Mouse (Mus musculus): ENCODE results near the gene P2rx5.
A peak's percentile ranks its signal among the peaks of the same experiment; 100 is the strongest.

The P2rx5 gene

GRCm38 (mm10) chr11:73176608-73177508 lies 16.6 kb downstream of the P2rx5 start, which contains the start of the genes Emc6 and Tax1bp3:
Gene Emc6, minus strand, starts transcription at chr11:73177037.
Gene Tax1bp3, plus strand, starts transcription at chr11:73177083.
- peak; percentile 94 for DNase-seq

- no peak for DNase-seq
Observed at GRCm38 (mm10) chr11:73177509-73177875, 17.3 kb downstream of the P2rx5 start.

GRCm38 (mm10) chr11:73177895-73178294 lies 17.7 kb downstream of the P2rx5 start:
- no peak for DNase-seq

GRCm38 (mm10) chr11:73185872-73186615 lies 25.8 kb downstream of the P2rx5 start:
- DNase-seq = no peak

- no peak for DNase-seq
Observed at GRCm38 (mm10) chr11:73187231-73187630, 27.0 kb downstream of the P2rx5 start.

GRCm38 (mm10) chr11:73193047-73193446 lies 32.8 kb downstream of the P2rx5 start:
- DNase-seq = peak; percentile 60

- DNase-seq = no peak
Observed at GRCm38 (mm10) chr11:73194444-73194843, 34.2 kb downstream of the P2rx5 start.

GRCm38 (mm10) chr11:73198190-73198589 lies 38.0 kb downstream of the P2rx5 start:
- no peak for DNase-seq

- no peak for DNase-seq
Observed at GRCm38 (mm10) chr11:73198603-73199229, 38.5 kb downstream of the P2rx5 start, which contains the start of gene Ctns. Gene Ctns, minus strand, starts transcription at chr11:73199042.

- DNase-seq = peak; percentile 96
Observed at GRCm38 (mm10) chr11:73199230-73199712, 39.0 kb downstream of the P2rx5 start, which contains the start of gene Shpk. Gene Shpk, plus strand, starts transcription at chr11:73199460.

- DNase-seq = no peak
Observed at GRCm38 (mm10) chr11:73199879-73200278, 39.7 kb downstream of the P2rx5 start.

GRCm38 (mm10) chr11:73201021-73201420 lies 40.8 kb downstream of the P2rx5 start:
- no peak for DNase-seq

- DNase-seq = no peak
Observed at GRCm38 (mm10) chr11:73201597-73201996, 41.4 kb downstream of the P2rx5 start.

- DNase-seq = no peak
Observed at GRCm38 (mm10) chr11:73203895-73204294, 43.7 kb downstream of the P2rx5 start.

GRCm38 (mm10) chr11:73205194-73205593 lies 45.0 kb downstream of the P2rx5 start:
- no peak for DNase-seq

- no peak for DNase-seq
Observed at GRCm38 (mm10) chr11:73207621-73208020, 47.4 kb downstream of the P2rx5 start.

GRCm38 (mm10) chr11:73213956-73214355 lies 53.7 kb downstream of the P2rx5 start:
- DNase-seq = no peak

GRCm38 (mm10) chr11:73219671-73220070 lies 59.5 kb downstream of the P2rx5 start:
- DNase-seq = no peak

- no peak for DNase-seq
Observed at GRCm38 (mm10) chr11:73220651-73221050, 60.4 kb downstream of the P2rx5 start.

Measured in cerebellum, adult 8-10 months (tissue).